Mouse (Mus musculus): ENCODE results near the gene 1700020L24Rik. TPM values are rescaled to one million over a fixed set of nuclear protein-coding genes. Genes with fewer than 3 reads are reported as not detected.

1700020L24Rik gene
- total RNA-seq, 2 experiments from 2014 or later, result not detected

GRCm38 (mm10) chr11:83439426-83440060 lies 2.1 kb downstream of the 1700020L24Rik start:
- DNase-seq (ENCODE audit: low spot score in 2 of 2), result no peak
- intact Hi-C loops (cut with DNase I), result loop anchor here (5.0 kb wide), 1 partner anchor 298 kb away; no protein-coding TSS in a partner anchor

- intact Hi-C loops (cut with DNase I), result loop anchor here (5.0 kb wide), 1 partner anchor 297 kb away; no protein-coding TSS in a partner anchor
- DNase-seq (ENCODE audit: low spot score in 2 of 2), result peak; percentile 83 to 88
Observed at GRCm38 (mm10) chr11:83440081-83441064, 2.9 kb downstream of the 1700020L24Rik start.

- DNase-seq (ENCODE audit: low spot score in 2 of 2), result no peak
- intact Hi-C loops (cut with DNase I), result loop anchor here (5.0 kb wide), 1 partner anchor 296 kb away; no protein-coding TSS in a partner anchor
Observed at GRCm38 (mm10) chr11:83441235-83441634, 3.8 kb downstream of the 1700020L24Rik start.

GRCm38 (mm10) chr11:83442596-83443267 lies 5.3 kb downstream of the 1700020L24Rik start:
- intact Hi-C loops (cut with DNase I), result loop anchor here (1.0 to 5.0 kb wide), 2 partner anchors 30 to 295 kb away; no protein-coding TSS in a partner anchor
- peak; percentile 83 to 87 for DNase-seq (ENCODE audit: low spot score in 2 of 2)

- intact Hi-C loops (cut with DNase I), result loop anchor here (1.0 to 5.0 kb wide), 2 partner anchors 28 to 293 kb away; no protein-coding TSS in a partner anchor
- DNase-seq (ENCODE audit: low spot score in 2 of 2), result no peak
Observed at GRCm38 (mm10) chr11:83443824-83444223, 6.3 kb downstream of the 1700020L24Rik start.

GRCm38 (mm10) chr11:83445001-83445400 lies 7.5 kb downstream of the 1700020L24Rik start:
- intact Hi-C loops (cut with DNase I), result no loop called here
- DNase-seq (ENCODE audit: low spot score in 2 of 2), result no peak

GRCm38 (mm10) chr11:83447612-83448011 lies 10.1 kb downstream of the 1700020L24Rik start:
- intact Hi-C loops (cut with DNase I), result no loop called here
- DNase-seq (ENCODE audit: low spot score in 2 of 2), result no peak

- DNase-seq (ENCODE audit: low spot score in 2 of 2), result no peak
- intact Hi-C loops (cut with DNase I), result no loop called here
Observed at GRCm38 (mm10) chr11:83448021-83448926, 10.8 kb downstream of the 1700020L24Rik start.

GRCm38 (mm10) chr11:83448927-83449236 lies 11.4 kb downstream of the 1700020L24Rik start:
- peak in 1 of 2 experiments; percentile 31 for DNase-seq (ENCODE audit: low spot score in 2 of 2)
- intact Hi-C loops (cut with DNase I), result no loop called here

- no peak for DNase-seq (ENCODE audit: low spot score in 2 of 2)
- intact Hi-C loops (cut with DNase I), result no loop called here
Observed at GRCm38 (mm10) chr11:83449298-83449697, 11.8 kb downstream of the 1700020L24Rik start.

GRCm38 (mm10) chr11:83450550-83450949 lies 13.1 kb downstream of the 1700020L24Rik start:
- DNase-seq (ENCODE audit: low spot score in 2 of 2), result no peak
- intact Hi-C loops (cut with DNase I), result no loop called here

GRCm38 (mm10) chr11:83451281-83451680 lies 13.8 kb downstream of the 1700020L24Rik start:
- intact Hi-C loops (cut with DNase I), result no loop called here
- no peak for DNase-seq (ENCODE audit: low spot score in 2 of 2)

GRCm38 (mm10) chr11:83454548-83454947 lies 17.1 kb downstream of the 1700020L24Rik start:
- intact Hi-C loops (cut with DNase I), result no loop called here
- no peak for DNase-seq (ENCODE audit: low spot score in 2 of 2)

GRCm38 (mm10) chr11:83455608-83456007 lies 18.1 kb downstream of the 1700020L24Rik start:
- intact Hi-C loops (cut with DNase I), result no loop called here
- DNase-seq (ENCODE audit: low spot score in 2 of 2), result no peak

- intact Hi-C loops (cut with DNase I), result no loop called here
- DNase-seq (ENCODE audit: low spot score in 2 of 2), result no peak
Observed at GRCm38 (mm10) chr11:83457257-83457656, 19.8 kb downstream of the 1700020L24Rik start.

GRCm38 (mm10) chr11:83457912-83458601 lies 20.6 kb downstream of the 1700020L24Rik start:
- DNase-seq (ENCODE audit: low spot score in 2 of 2), result no peak
- intact Hi-C loops (cut with DNase I), result no loop called here

GRCm38 (mm10) chr11:83461462-83462027 lies 24.1 kb downstream of the 1700020L24Rik start:
- DNase-seq (ENCODE audit: low spot score in 2 of 2), result no peak
- intact Hi-C loops (cut with DNase I), result no loop called here

Data from left cerebral cortex, postnatal 14 days (tissue).